Mouse (Mus musculus) midbrain, embryonic 12.5 days (tissue): ENCODE measurements around the gene Tspan10. TPM values are rescaled to one million over a fixed set of nuclear protein-coding genes. Genes with fewer than 3 reads are reported as not detected.
A peak's percentile ranks its signal among the peaks of the same experiment; 100 is the strongest.

Source experiments
- ATAC-seq: fragments of 200-750 bp; cut with Nextera tagmentation; 2 replicates; pipeline ENCODE4 v1.8.0; 2017; ENCODE audit warnings: low read depth, moderate TSS enrichment, moderate library complexity; ENCODE audit not compliant: low FRiP score
- H3K27ac ChIP-seq: fragments of 300-500 bp; sonication (generic); replicated peaks from 2 replicates; pipeline ENCODE4 v1.5.1; 2016; ENCODE audit warnings: mild to moderate bottlenecking
- H3K27me3 ChIP-seq: fragments of 300-500 bp; sonication (generic); 2 replicates; pipeline ENCODE4 v1.6.1; 2016; ENCODE audit warnings: mild to moderate bottlenecking
- H3K36me3 ChIP-seq: fragments of 300-500 bp; sonication (generic); 2 replicates; pipeline ENCODE4 v1.6.1; 2016
- H3K4me1 ChIP-seq: fragments of 300-500 bp; sonication (generic); 2 replicates; pipeline ENCODE4 v1.6.1; 2016
- H3K4me2 ChIP-seq: fragments of 300-500 bp; sonication (generic); replicated peaks from 2 replicates; pipeline ENCODE4 v1.6.1; 2016; ENCODE audit warnings: mild to moderate bottlenecking, moderate library complexity
- H3K4me3 ChIP-seq: fragments of 300-500 bp; sonication (generic); 2 replicates; pipeline ENCODE4 v1.5.1; 2016; ENCODE audit warnings: mild to moderate bottlenecking
- H3K9ac ChIP-seq: fragments of 300-500 bp; sonication (generic); replicated peaks from 2 replicates; pipeline ENCODE4 v1.6.1; 2016; ENCODE audit warnings: mild to moderate bottlenecking, moderate library complexity
- H3K9me3 ChIP-seq: fragments of 300-500 bp; sonication (generic); 2 replicates; pipeline ENCODE4 v1.6.1; 2016; ENCODE audit warnings: mild to moderate bottlenecking
- whole genome bisulfite sequencing: fragments of 180-500 bp; shearing (Covaris S2); methylation state at CpG from one replicate; pipeline ENCODE4 v1.1.7; 2016; 5-methylcytosine and 5-hydroxymethylcytosine counted together
- polyA plus RNA-seq: library from polyadenylated mRNA; unstranded; fragments of >200 nt; fragmentation: Nextera tagmentation; extraction: Ambion mirVana; gene quantifications from 2 replicates; pipeline ENCODE4 v1.2.1, GENCODE M21; 2016

Tspan10 gene
- polyA plus RNA-seq, 1 experiment from 2014 or later, result not detected

DNA sequence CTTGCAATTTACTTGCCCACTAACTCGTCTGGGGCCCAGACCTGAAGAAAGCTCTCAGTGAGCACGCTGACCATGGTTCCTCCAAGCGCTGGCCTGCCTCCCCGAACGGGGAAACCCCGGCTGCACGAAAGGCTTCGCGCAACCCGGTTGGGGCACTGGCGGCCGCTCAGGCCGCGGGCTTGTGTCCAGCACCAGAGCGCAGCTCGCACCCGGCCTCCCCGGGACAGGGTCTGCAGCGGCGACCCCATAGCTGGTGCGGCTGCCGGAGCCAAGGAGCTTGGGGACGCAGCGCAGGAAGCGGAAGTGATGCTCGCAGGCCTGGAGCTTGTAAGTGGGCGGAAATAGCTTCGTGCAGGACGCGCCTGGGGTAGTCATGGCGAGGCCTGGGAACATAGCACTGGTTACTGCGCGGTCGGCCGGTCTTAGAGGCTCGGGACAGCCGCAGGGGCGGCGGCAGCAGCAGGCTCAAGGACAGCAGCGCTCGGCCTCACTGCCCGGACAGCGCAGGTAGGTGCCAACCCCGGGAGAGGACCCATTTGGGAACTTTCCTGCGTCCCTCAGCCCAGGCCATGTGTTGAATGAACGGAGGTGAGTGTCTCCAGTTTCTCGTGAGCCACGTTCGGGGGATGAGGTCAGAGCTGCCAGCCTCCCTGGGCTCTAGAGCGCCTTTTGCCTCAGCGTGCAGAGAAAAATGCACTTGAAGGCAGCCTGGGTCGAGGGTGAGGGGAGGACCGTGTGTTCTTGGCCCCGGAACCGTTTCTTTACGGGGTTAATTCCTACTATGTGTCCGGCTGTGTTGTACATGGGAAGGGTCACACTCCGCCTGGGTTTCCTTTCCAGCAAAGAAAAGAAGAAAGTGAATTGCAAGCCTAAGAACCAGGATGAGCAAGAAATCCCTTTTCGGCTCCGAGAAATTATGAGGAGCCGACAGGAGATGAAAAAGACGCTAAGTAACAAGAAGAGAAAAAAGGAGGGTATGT, 15.6 kb downstream of the Tspan10 start, which contains the start of the genes Oxld1 and Ccdc137:
TSS of gene Oxld1 (minus strand) at position 297 of the 980 bp plus-strand sequence.
TSS of gene Ccdc137 (plus strand) at position 344 of the 980 bp plus-strand sequence.
- H3K4me3 ChIP-seq, result peak within 1 kb of the TSS; percentile 75
- peaks cover 17% of the 10 kb centered on the region for H3K4me1 ChIP-seq
- WGBS, result 5% methylated on average over 62 of the region's 62 CpGs
- H3K9me3 ChIP-seq, result no peaks in the 10 kb centered on the region
- H3K9ac ChIP-seq, result peak within 1 kb of the TSS; percentile 93
- peak within 1 kb of the TSS; percentile 55 for H3K27ac ChIP-seq
- peak; percentile 86 for ATAC-seq
- peak within 1 kb of the TSS; percentile 98 for H3K4me2 ChIP-seq
- peaks cover 31% of the 10 kb centered on the region for H3K36me3 ChIP-seq
- H3K27me3 ChIP-seq, result no peaks in the 10 kb centered on the region

DNA sequence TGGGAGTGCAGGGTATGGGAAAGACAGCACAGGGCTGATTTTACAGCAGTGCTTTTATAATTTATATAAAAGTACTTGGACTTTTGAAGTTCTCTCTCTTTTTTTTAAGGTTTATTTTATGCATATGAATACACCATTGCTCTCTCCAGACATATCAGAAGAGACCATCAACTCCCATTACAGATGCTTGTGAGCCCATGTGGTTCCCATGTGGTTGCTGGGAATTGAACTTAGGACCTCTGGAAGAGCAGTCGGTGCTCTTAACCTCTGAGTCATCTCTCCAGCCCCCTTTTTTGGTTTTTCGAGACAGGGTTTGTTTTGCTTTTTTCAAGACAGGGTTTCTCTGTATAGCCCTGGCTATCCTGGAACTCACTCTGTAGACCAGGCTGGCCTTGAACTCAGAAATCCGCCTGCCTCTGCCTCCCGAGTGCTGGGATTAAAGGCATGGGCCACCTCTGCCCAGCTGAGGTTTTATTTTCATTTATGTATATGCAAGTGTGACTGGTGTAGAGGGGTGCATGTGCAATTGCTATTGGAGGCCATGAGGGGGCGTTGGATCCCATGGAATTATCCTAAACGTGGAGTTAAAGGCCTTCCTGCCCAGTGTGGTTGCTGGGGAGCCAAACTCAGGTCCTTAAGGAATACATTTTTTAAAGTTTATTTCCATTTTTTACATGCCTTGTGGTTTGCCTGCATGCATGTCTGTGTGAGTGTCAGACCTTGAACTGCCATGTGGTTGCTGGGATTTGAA, 16.6 kb downstream of the Tspan10 start:
- Histone ChIP-seq H3K36me3 (peaks cover 33% of the 10 kb centered on the region), H3K9me3 (no peaks in the 10 kb centered on the region), H3K4me3 (peak overlapping the region; percentile 75), H3K4me2 (peak overlapping the region; percentile 98), H3K27me3 (no peaks in the 10 kb centered on the region), H3K4me1 (peaks cover 17% of the 10 kb centered on the region), H3K27ac (no peak overlapping the region), H3K9ac (peak overlapping the region; percentile 93)
- WGBS, result 73% methylated on average over 6 of the region's 6 CpGs
- ATAC-seq, result no peak

DNA sequence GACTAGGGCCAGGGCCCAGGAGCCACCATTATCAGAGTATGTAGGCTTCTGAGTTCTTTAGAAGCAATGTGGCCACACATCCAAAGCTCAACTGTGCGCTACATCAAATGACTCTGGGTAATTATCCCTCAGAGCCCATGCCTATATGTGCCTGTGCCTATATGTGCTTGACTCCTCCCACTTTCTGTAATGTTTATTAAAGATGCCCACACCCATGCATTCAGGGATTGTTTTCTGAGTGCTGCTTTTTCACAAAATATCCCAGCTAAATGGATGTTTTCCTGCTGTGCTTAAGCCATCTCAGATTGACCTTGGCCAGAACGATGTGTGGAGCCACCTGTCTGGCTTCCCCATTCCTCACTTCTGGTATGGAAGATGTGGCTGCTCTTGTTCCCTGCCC, 21.1 kb downstream of the Tspan10 start:
- no peak overlapping the region for H3K9ac ChIP-seq
- no peak overlapping the region for H3K27ac ChIP-seq
- H3K36me3 ChIP-seq, result peaks cover 48% of the 10 kb centered on the region
- ATAC-seq, result no peak
- H3K4me1 ChIP-seq, result peaks cover 29% of the 10 kb centered on the region
- WGBS, result 87% methylated on average over 2 of the region's 2 CpGs
- no peak overlapping the region for H3K4me3 ChIP-seq
- H3K4me2 ChIP-seq, result no peak overlapping the region
- no peaks in the 10 kb centered on the region for H3K9me3 ChIP-seq
- H3K27me3 ChIP-seq, result no peaks in the 10 kb centered on the region

DNA sequence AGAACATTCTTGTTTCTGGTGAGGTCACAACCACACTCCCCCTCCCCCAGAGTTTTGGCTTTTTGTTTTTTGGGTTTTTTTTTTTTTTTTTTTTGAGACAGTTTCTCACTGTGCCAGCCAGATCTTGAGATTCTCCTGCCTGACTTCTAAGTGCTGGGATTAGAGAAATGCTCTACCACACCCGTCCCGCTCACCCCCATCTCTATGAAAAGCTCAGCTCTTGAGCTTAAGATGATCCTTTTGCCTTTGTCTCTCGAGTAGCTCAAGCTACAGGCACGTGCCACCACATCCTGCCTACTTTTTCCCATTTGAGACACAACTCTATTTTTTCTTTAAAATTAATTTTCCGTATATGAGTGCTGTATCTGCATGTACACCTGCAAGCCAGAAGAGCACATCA, 21.9 kb downstream of the Tspan10 start:
- H3K4me3 ChIP-seq, result no peak overlapping the region

DNA sequence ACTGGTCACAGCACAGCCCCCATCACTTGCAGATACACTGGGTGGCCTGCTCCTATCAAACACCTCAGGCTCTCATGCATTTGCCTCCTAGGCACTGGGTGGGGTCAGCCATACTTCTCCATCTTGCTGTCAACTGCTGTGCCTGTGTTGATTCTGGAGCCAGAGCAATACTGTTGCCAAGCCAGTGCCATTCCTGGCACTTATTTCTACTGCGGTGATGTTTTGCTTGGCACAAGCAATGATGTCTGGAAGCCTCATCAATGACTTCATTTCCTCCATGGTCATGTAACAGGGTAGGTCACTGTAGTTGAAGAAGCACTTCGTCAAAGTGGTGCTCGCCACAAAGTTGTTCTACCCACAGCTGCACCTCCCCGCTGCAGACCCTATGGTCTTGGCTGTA, 23.1 kb downstream of the Tspan10 start:
- 97% methylated on average over 4 of the region's 4 CpGs for WGBS
- H3K4me3 ChIP-seq, result no peak overlapping the region
- no peak overlapping the region for H3K4me2 ChIP-seq

More for the DNA sequence above, 21.9 kb downstream of the Tspan10 start:
- H3K4me1 ChIP-seq, result peaks cover 24% of the 10 kb centered on the region
- H3K36me3 ChIP-seq, result peaks cover 51% of the 10 kb centered on the region
- H3K27me3 ChIP-seq, result no peaks in the 10 kb centered on the region
- 88% methylated on average over 5 of the region's 5 CpGs for WGBS
- H3K27ac ChIP-seq, result no peak overlapping the region
- no peaks in the 10 kb centered on the region for H3K9me3 ChIP-seq
- ATAC-seq, result no peak
- H3K9ac ChIP-seq, result no peak overlapping the region
- H3K4me2 ChIP-seq, result no peak overlapping the region

DNA sequence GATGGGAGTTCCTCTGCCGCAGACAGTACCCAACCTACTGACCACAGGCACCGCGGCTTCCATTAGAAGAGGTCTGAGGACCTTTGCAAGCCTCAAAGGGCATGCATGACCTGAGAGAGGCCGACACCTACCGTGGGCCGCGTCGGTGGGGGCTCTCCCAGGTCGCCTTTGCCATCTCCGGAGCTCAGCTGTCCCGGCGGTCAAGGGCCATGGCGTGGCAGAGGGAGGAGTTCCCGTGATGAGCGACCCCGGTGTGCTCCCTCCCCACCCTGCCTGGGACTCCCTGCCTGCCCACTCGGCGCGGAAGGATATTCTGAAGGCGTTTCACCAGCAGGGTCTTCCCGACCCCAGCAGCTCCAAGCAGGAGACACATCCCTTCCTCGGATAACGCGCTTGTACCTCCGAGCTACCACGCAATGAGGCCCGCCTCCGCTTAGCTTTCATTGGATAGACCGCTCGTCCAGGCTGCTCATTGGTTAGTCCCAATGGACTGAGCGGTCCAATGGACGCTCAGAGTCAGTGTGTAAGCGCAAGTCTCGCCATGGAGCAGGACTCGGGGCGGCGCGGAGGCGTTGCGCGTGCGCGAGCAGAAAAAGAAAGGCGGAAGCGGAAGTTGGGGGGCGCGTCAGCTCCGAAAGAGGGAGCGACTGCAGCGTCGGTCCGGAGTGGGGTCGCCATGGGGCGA, 24.7 kb downstream of the Tspan10 start, which contains the start of gene Arl16:
TSS of gene Arl16 (minus strand) at position 557 of the 685 bp plus-strand sequence.
- Histone ChIP-seq H3K4me1 (peaks cover 24% of the 10 kb centered on the region), H3K27ac (peak within 1 kb of the TSS; percentile 82), H3K9me3 (no peaks in the 10 kb centered on the region), H3K27me3 (no peaks in the 10 kb centered on the region), H3K9ac (peak within 1 kb of the TSS; percentile 86), H3K4me3 (peak within 1 kb of the TSS; percentile 95), H3K4me2 (peak within 1 kb of the TSS; percentile 92), H3K36me3 (peaks cover 55% of the 10 kb centered on the region)
- ATAC-seq, result peak; percentile 100
- WGBS, result under 1% methylated on average over 53 of the region's 54 CpGs

More for the DNA sequence above, 23.1 kb downstream of the Tspan10 start:
- peaks cover 24% of the 10 kb centered on the region for H3K4me1 ChIP-seq
- H3K36me3 ChIP-seq, result peaks cover 55% of the 10 kb centered on the region
- ATAC-seq, result no peak
- no peaks in the 10 kb centered on the region for H3K9me3 ChIP-seq
- no peak overlapping the region for H3K9ac ChIP-seq
- H3K27ac ChIP-seq, result no peak overlapping the region
- H3K27me3 ChIP-seq, result no peaks in the 10 kb centered on the region

DNA sequence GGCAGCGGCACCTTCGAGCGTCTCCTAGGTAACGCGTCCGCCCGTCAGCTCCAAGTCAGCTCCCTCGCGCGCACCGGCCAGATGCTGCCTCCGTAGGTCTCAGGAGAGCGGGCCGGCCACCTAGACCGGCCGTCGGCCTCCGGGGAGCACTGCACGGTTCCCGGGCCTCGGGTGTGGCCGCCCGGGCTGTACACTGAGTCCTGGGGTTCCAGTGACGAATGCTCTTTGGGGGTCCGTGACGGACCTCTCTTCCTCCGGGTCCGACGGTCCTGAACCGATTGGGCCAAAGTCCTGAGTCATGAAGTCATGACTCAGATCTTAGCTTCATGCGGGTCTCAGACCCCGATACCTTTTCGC, 25.3 kb downstream of the Tspan10 start:
- Histone ChIP-seq H3K9me3 (no peaks in the 10 kb centered on the region), H3K36me3 (peaks cover 56% of the 10 kb centered on the region), H3K27ac (peak overlapping the region; percentile 72), H3K4me2 (peak overlapping the region; percentile 92), H3K4me3 (peak overlapping the region; percentile 95), H3K4me1 (peaks cover 24% of the 10 kb centered on the region), H3K27me3 (no peaks in the 10 kb centered on the region), H3K9ac (peak overlapping the region; percentile 82)
- WGBS, result under 1% methylated on average over 33 of the region's 33 CpGs
- peak; percentile 67 for ATAC-seq

DNA sequence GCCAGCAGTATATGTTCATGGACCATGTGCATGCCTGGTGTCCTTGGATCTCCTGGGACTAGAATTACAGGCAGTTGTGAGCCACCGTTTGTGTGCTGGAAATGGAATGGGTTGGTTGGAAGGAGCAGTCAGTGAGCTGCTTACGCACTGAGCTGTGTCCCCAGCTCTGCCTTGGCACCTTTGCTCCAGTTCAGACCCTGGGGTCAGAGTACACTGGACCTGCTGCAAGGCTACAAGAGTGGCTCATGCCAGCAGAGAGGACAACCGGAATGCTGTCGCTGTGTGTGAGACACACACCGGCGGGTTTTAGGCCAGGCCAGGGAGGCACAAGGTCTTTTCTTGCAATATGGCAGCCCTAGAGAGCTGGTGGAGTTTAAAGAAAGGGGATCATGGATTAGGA, 29.6 kb downstream of the Tspan10 start:
- Histone ChIP-seq H3K9me3 (no peaks in the 10 kb centered on the region), H3K4me2 (no peak overlapping the region), H3K36me3 (peaks cover 79% of the 10 kb centered on the region), H3K4me3 (no peak overlapping the region), H3K27ac (no peak overlapping the region), H3K4me1 (peaks cover 10% of the 10 kb centered on the region), H3K9ac (no peak overlapping the region), H3K27me3 (no peaks in the 10 kb centered on the region)
- 98% methylated on average over 6 of the region's 6 CpGs for WGBS
- no peak for ATAC-seq

DNA sequence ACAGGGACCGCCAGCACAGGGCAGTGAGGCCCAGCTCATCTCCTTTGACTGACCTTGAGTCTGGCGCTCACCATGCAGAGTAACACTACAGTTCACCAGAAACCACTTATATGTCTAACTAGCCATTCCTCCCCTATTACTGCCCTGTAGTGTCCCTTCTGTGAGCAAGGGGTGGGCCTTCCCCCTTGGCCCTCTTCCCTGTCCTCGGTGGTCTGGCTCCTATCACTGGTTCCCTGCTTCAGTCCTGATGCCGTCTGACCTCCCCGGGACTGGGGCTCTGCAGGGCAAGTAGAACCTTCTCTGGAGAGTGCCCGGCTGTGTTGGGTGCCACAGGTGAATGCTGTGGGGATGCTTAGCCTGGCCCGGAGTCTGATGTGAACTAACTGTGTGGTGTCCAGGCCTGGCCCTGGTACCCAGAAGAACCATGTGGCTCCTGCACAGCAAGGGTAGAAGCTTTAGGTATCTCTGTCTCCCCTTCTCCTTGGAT, 41.0 kb downstream of the Tspan10 start:
- no peaks in the 10 kb centered on the region for H3K27me3 ChIP-seq
- 93% methylated on average over 7 of the region's 7 CpGs for WGBS
- H3K27ac ChIP-seq, result peak overlapping the region; percentile 87
- H3K4me2 ChIP-seq, result peak overlapping the region; percentile 81
- H3K9me3 ChIP-seq, result no peaks in the 10 kb centered on the region
- H3K4me1 ChIP-seq, result peaks cover 21% of the 10 kb centered on the region
- peak overlapping the region; percentile 89 for H3K4me3 ChIP-seq
- peak overlapping the region; percentile 88 for H3K9ac ChIP-seq
- no peak for ATAC-seq
- peaks cover 72% of the 10 kb centered on the region for H3K36me3 ChIP-seq

DNA sequence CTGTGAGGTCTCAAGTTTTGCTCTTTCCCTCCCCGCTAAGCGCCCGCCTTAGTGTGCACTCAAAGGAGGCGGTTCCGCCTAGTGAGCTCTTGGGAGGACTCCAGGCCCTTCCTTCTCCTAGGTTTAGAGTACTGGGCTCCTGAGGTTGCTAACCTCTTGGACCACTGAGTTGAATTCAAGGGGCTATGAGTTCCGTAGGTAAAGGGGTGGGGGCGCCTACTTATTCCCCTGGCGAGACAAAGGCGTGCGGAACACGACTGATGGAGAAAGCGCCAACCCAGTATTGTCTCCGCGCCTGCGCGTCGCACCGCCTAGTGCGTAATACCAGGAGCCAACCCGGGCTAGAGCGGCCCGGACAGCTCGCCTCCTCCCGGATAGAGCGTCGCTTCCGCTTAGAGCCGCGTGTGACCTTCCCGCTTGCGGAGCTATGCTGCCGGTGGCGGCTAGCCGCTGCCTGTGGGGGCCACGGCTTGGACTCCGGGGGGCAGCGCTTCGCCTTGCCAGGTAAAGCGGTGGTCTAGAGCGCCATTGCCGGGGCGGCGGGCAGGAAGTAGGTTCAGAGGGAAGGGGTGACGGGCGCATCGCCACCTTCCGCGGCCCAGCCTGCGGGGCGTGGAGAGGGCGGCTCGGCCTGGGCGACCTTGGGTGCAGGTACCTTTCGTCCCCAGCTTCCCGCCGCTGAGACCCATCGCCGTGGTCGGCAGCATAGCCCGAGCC, 42.0 kb downstream of the Tspan10 start, which contains the start of gene Mrpl12:
TSS of gene Mrpl12 (plus strand) at position 349 of the 717 bp plus-strand sequence.
- WGBS, result under 1% methylated on average over 60 of the region's 60 CpGs
- Histone ChIP-seq H3K4me2 (peak within 1 kb of the TSS; percentile 81), H3K9ac (peak within 1 kb of the TSS; percentile 88), H3K36me3 (peaks cover 69% of the 10 kb centered on the region), H3K9me3 (no peaks in the 10 kb centered on the region), H3K4me1 (peaks cover 21% of the 10 kb centered on the region), H3K4me3 (peak within 1 kb of the TSS; percentile 89), H3K27ac (peak within 1 kb of the TSS; percentile 87), H3K27me3 (no peaks in the 10 kb centered on the region)
- peak; percentile 95 for ATAC-seq

DNA sequence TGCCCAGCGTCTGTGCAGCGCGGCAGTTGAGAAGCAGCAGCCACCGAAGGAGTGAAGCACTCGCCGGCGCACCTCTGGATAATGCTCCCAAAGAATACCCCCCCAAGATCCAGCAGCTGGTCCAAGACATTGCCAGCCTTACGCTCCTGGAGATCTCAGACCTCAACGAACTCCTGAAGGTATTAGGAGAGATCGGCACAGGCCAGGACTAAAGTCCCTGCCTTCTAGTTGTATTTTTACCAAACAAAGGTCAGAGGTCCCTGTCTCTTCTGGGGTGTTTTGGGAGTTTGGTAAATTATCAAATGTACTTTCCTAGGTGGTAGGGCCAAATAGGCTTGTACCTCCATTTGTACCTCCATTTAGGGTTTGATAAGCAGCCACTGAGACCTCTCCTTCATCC, 42.8 kb downstream of the Tspan10 start:
- Histone ChIP-seq H3K36me3 (peaks cover 64% of the 10 kb centered on the region), H3K9me3 (no peaks in the 10 kb centered on the region), H3K4me2 (peak overlapping the region; percentile 81), H3K9ac (peak overlapping the region; percentile 88), H3K27ac (no peak overlapping the region), H3K4me3 (peak overlapping the region; percentile 89), H3K27me3 (no peaks in the 10 kb centered on the region), H3K4me1 (peaks cover 21% of the 10 kb centered on the region)
- no peak for ATAC-seq
- WGBS, result 10% methylated on average over 10 of the region's 10 CpGs
